Mouse (Mus musculus) embryo, embryonic 11 days (tissue): ENCODE measurements around the gene Fam184b.

Experiments used
- DNase-seq: peaks from one replicate; pipeline ENCODE4 v3.0.0-alpha.2; 2015

Fam184b gene

DNA sequence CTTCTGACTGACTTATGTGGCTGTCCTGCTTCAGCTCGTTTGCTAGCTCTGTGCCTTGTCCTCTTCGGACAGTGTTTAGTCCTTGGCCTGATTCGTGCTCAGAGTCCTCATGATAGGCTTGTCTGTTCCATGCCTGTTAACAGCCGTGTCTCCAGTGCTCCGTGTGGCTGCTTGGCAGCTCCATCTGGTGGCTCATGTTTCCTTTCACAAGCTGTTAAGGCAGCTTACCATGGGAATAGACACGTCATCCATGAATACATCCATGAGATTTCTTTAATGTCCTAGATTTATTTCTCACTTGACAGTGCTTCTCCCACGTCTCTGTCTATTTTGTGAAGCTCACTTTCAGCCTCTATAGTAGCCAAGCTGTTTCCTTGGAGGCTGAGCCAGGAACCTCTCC, 129.3 kb downstream of the Fam184b start:
- no peak for DNase-seq

DNA sequence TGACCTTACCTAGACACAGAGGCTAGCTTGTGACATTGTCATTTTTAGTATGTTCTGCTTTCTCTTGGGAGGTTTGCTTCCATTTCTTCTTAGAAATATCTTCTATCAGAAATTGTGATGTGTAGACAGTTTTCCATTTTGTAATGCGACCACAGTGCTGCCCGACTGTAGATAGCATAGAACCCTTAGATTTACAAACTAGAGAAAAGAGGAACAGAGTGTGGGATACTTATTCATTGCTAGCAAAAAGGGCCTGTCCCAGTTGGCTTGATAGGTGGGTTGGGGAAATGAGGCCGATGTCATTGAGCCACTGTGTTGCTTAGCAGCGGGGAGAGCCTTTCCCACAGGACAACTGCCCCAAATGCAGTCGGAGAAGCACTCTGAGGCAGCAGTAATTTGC, 141.8 kb downstream of the Fam184b start:
- DNase-seq = no peak

DNA sequence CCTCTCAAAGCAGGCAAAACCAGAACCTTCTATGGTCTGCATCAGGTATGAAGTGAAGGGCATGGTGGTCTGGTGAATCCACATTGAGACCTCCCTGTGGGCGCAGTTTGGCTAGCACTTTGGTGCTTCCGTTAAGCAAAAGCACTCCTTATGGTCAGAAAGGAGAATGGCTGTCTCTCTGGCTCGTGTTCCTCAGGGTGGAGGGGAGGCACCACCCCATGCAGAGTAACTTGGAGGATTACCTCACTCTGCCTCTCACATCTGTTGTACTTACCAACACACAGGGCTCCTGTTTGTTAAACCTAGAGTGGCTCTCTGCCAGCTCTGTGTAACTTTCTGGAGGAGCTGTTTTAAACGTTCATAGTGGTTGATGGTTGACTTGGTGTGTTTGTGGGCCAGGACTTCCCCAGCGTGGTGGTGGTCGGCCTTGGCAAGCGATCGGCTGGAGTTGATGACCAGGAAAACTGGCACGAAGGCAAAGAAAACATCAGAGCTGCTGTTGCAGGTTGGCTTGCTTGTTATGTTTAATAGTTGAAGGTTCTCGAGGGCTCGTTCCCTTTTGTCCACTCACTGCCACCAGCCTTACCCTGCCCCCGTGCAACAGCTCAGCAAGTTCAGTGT, 142.4 kb downstream of the Fam184b start:
- DNase-seq = no peak

DNA sequence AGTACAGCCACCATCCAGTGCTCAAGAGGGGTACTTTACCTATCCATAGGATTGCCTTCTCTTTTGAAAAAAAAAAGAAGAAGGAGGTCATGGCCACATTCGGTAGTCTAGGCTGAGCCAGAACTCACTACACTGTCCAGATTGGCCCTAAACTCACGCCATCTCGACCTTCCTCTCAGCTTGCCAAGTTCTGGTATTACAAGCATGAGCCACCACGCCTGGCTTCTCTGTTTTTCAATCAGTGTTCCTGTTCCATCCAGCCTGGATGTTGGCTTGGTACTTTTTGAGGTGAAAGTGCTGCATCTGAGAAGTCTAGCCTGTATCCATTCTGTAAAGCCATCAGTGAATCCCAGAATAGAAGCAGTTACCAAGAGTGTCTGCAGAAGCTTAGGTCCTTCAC, 142.9 kb downstream of the Fam184b start:
- DNase-seq = no peak

DNA sequence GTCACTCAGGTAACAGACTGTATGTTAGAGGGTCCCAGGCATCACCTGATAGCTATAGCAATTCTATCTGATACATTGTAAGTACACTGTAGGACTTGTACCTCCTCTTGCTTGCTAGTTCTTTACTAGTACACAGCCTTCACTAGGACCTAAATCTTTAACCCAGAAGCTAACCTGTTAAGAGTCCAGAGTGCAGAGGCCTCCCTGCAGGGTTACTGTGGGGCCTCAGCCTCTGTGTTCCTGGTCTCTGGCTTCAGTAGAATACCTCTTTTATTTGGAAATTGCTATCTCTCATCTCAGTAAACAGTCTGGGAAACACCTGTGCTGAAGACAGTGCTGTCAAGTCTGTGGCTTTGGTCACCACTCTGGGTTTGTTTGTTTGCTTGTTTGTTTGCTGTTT, 143.4 kb downstream of the Fam184b start:
- no peak for DNase-seq

DNA sequence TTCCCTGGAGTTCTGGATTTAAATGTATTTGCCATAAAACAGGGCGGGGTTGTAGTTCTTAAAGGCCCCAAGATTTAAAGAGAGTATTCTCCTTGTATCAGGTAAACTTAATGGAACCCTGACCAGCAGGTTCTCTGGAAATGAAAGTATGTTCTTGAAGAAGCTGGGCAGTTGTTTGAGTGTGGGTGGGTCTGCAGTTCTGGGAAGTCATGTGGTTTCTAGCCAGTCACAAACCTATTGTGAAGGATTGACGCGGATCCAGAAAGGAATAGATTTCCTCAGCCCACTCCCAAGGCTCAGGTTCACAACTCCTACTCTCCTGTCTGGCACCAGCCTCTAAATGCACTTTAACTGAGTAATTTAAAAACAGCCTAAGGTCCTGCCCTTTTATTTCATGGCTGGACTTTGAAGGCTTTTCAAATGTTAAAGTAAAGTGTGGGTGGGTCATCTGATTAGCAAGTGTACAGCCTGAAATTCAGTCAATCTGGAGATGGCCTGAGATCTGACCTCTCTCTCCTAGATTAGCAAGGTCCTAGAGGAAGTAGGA, 143.9 kb downstream of the Fam184b start:
- no peak for DNase-seq

DNA sequence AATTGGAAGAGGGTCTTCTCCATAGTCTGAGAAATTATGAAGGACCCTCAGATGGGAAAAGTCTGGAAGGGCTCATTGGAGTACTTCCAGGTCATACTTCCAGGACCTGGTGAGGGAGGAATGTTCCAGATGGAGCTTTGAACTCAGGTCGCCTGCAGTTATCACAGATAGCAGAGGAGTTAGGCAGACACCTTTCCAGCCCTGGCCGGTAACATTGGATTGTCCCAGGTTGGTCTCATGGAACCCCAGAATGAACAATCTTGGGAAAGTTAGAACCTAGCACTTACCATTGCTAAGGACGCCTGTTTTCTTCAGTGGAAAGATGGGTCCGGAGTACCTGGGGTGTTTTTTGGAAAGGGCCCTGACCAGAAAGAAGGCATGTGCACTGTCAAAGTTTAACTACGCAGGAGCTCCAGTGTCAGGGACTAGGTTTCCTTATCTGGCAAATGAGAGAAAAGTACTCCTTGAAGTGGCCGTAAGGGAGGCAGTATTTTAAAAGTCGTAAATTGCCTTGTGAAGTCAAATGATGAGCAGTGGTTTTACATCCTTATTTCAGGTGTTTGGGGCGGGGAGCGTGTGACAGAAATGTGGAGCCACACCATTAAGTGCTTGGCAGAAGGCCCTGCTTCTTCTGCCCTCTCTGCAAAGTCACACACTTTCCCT, 145.2 kb downstream of the Fam184b start:
- no peak for DNase-seq

DNA sequence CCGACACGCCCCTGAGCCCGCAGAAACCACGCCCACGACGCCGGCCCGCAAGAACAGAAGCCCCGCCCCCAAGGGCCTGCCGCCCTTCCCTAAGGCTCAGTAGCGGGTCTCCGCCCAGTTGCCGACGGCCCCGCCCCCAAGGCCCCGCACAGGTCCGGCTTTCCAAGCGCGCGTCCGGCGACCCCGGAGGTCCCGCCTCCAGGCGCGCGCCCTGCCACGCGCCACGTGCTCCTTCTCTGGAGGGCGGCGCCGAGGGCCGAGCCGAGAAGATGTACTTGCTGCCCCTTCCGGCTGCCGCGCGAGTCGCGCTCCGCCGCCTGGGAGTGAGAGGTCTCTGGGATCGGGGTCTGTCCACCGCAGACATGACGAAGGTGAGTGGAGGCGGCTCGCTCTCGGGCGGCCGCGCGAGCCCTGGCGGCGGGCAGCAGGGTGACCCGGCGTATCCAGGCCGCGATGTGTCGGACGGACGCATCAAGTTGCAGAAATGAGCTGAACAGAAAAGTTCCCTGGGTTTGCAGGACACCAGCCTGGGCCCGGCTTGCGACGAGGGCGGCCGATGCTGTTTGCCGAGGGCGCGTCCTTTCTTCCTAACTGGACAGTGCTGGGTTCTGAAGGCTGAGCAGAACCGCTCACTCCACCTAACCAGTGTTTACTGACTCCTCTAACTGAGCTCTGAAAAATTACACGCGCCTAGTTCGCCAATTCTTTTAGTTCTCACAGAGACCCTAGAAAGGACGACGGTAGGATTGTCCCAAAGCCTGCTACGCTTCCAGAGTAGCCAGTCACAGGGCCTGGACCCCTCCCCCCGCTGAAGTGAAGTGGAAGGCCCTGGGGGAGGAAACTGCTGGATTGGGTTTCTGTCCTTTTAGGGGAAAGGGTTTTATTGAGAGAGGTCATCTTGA, 146.0 kb downstream of the Fam184b start, which contains the start of gene Lap3:
TSS of gene Lap3 (plus strand) at position 184 of the 902 bp plus-strand sequence.
- peak; percentile 99 for DNase-seq

DNA sequence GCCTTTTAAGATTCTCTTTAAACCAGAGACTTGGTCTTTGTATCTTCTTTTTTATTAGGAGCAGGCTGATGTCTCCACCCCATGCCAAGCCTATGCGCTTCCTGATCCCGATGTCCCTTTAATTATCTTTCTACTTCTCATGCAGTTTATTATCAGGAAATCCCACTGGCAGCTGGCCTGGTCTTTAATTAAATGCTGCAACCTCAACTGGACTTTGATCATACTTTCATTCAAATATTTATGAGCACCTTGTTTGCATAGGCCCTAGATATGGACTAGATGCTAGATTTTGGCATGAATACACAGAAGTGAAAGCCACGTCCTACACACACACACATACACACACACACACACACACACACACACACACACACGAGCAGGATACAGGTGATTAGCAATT, 147.6 kb downstream of the Fam184b start:
- DNase-seq = no peak

DNA sequence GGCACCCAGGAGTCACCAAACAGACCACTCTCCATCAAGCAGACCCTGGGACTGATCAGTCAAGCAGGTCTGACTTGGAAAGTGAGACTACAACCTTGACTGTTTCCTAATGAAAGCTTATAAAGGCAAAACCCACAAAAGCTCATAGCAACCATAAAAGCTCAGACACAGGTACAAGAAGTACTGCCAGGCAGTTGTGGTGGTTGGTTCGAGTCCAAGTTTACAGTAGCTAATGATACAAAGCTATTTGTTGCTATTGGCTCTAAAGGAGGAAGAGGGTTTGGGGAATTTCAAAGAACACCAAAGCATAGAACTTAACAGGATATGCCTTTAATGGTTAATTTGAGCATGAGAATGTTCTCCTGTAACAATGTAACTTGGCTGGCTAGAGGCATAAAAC, 155.8 kb downstream of the Fam184b start:
- DNase-seq = no peak

DNA sequence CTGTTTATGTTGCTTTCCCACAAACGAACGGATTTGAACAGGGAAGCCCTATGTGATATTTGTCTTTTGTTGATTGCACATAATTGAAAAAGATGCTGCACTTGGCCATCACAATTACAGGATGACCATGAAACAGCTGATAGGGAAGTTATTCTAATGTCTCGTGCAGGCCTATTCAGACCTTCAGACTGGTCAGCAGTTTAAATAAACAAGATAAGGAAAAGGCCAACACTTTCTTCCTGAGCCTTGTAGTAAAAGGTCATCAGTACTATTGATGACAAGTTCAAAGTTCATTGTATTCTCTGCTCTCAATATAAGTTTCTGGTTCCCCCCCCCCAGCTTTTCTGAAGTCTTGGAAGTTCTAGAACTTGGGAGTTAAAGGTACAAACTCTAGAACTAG, 156.8 kb downstream of the Fam184b start:
- no peak for DNase-seq

DNA sequence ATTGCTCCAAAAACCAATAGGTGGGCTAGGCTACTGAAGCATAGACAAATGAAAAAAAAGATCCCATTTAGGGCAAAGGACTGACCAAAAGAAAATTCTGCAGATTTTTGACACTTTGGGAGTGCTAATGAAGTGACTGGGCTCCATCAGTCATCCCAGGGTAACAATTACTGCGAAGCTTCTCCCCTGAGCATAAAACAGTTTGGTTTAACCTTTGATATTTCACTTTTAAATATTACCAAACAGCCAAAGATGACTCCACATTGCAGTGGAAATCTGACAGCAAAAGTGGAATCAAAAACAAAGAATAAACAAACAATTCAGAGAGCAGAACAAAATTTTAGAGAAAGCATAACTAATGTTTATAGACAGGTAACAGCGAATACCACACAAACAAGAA, 158.3 kb downstream of the Fam184b start:
- DNase-seq = no peak

DNA sequence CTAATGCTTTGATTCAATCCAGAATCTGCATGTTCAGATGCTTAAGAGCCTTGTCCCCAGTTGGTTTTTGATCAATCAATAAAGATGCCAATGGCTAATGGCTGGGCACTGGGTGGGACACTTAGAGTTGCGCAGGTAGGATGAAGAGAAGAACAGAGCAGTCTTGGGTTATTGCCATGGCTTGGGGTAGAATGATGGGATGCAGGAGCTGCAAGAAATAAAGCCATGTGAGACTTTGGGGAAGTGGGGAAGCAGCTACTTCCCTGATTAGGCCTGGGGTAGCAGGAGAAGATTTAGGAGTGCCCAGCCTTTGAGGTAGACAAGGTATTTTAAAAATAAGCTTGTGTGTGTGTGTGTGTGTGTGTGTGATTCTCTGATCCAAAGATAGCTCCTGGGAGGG, 159.3 kb downstream of the Fam184b start:
- DNase-seq = no peak
